Mouse (Mus musculus) heart, postnatal 0 days (tissue): ENCODE measurements around the gene Ero1lb.

Experiments
- CTCF ChIP-seq: IDR thresholded peaks from 2 replicates; pipeline ENCODE4 v1.5.1; 2016; ENCODE audit warnings: antibody characterized with exemption, control low read depth, low read depth
- EP300 ChIP-seq: IDR thresholded peaks from 2 replicates; pipeline ENCODE4 v1.6.1; 2016; ENCODE audit warnings: antibody characterized with exemption, low read depth

- TF ChIP-seq CTCF (no peak), EP300 (no peak)
These were observed 6.1 kb upstream of the Ero1lb start for GRCm38 (mm10) chr13:12559462-12560120.
